Mouse (Mus musculus) small intestine, adult 2 months (tissue): Measurements from ENCODE around the gene 1110051M20Rik. TPM values are rescaled to one million over a fixed set of nuclear protein-coding genes. Genes with fewer than 3 reads are reported as not detected.

ENCODE experiments used
- H3K27ac ChIP-seq: fragments of 200-500 bp; 2 replicates; pipeline ENCODE4 v1.5.1; 2012; ENCODE audit warnings: low read depth, low read length, control low read depth, inconsistent platforms; ENCODE audit not compliant: insufficient read depth
- H3K27me3 ChIP-seq: fragments of 200-500 bp; 2 replicates; pipeline ENCODE4 v1.6.1; 2012; ENCODE audit warnings: mild to moderate bottlenecking, moderate library complexity, low read length, inconsistent platforms; ENCODE audit not compliant: control insufficient read depth, insufficient read depth
- H3K36me3 ChIP-seq: fragments of 200-500 bp; 2 replicates; pipeline ENCODE4 v1.6.1; 2012; ENCODE audit warnings: mild to moderate bottlenecking, low read length, control low read depth, inconsistent platforms; ENCODE audit not compliant: control insufficient read depth, insufficient read depth
- H3K4me1 ChIP-seq: fragments of 200-500 bp; 2 replicates; pipeline ENCODE4 v1.6.1; 2012; ENCODE audit warnings: low read length, inconsistent platforms, mixed read lengths; ENCODE audit not compliant: control insufficient read depth, insufficient read depth, insufficient read length
- H3K4me3 ChIP-seq: fragments of 200-500 bp; 2 replicates; pipeline ENCODE4 v1.5.1; 2012; ENCODE audit warnings: low read depth, mild to moderate bottlenecking, control low read depth, inconsistent platforms, low read length, moderate library complexity
- CTCF ChIP-seq: fragments of 200-500 bp; IDR thresholded peaks from 2 replicates; pipeline ENCODE4 v1.5.1; 2012; ENCODE audit warnings: low read depth, mild to moderate bottlenecking, control low read depth, inconsistent platforms, low read length, moderate library complexity, mixed read lengths; ENCODE audit not compliant: insufficient replicate concordance, insufficient read length; ENCODE audit errors: extremely low read depth
- POLR2A ChIP-seq: fragments of 200-500 bp; IDR thresholded peaks from 2 replicates; pipeline ENCODE4 v1.6.1; 2012; ENCODE audit warnings: low read depth, mild to moderate bottlenecking, control low read depth, inconsistent platforms, low read length, moderate library complexity
- WGBS: fragments of 180-500 bp; shearing (Covaris S2); methylation state at CpG from one replicate; pipeline ENCODE4 v1.1.7; 2018; 5-methylcytosine and 5-hydroxymethylcytosine counted together
- polyA plus RNA-seq: library from polyadenylated mRNA; depleted of rRNA; stranded (reverse); fragments of >200 nt; gene quantifications from 2 replicates; pipeline ENCODE4 v1.2.3, GENCODE M21; 2012

Gene 1110051M20Rik
- polyA plus RNA-seq, 1 experiment: 3.9 TPM

DNA sequence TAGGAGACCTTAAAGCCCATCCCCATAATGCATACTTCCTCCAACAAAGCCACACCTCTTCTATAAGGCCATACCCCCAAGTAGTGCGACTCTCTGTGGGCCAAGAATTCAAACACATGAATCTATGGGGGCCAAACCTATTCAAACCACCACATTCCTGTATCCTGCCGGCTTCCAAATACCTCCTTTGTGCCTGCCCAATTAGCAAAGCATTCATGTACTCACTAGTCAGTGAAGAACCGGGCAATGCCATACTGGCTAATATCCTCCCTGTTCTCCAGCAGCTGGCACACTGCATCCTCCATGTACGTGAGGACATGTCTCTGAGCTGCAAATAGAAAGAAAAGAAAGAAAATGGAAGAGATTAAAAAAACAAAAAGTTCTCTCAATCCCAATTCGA, 22.9 kb downstream of the 1110051M20Rik start:
- TF ChIP-seq POLR2A: no peak
- TF ChIP-seq CTCF: no peak
- Histone ChIP-seq H3K4me1 (peaks cover 8% of the 10 kb centered on the region; the same call in 1 of the 2 replicates), H3K27ac (no peak overlapping the region), H3K27me3 (no peaks in the 10 kb centered on the region), H3K4me3 (no peak overlapping the region), H3K36me3 (no peaks in the 10 kb centered on the region)
- 94% methylated on average over 5 of the region's 5 CpGs for WGBS

DNA sequence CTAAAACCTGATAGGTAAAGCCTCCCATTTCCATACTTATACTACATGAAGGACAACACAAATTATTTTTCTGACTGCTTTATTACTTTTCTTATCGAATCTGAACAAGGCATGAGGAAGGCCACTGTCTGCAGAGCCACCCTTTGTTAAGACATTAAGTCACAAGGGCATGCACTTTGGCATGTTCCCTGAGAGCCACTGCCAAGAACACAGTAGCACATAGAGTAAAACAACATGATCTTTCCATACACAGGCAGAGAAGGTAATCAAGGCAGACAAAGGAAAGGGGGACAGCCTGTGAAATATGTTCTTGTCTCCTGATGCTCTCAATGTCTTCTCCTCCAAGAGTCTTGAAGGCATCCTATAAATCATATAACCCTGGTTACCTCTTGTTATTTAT, 30.7 kb downstream of the 1110051M20Rik start:
- H3K4me3 ChIP-seq: no peak overlapping the region
- no peaks in the 10 kb centered on the region for H3K36me3 ChIP-seq
- no peak overlapping the region for H3K27ac ChIP-seq
- peaks cover 2% of the 10 kb centered on the region; the same call in 1 of the 2 replicates for H3K4me1 ChIP-seq
- 34% methylated on average over 1 of the region's 1 CpGs for WGBS
- H3K27me3 ChIP-seq: no peaks in the 10 kb centered on the region
- TF ChIP-seq CTCF (no peak), POLR2A (no peak)

DNA sequence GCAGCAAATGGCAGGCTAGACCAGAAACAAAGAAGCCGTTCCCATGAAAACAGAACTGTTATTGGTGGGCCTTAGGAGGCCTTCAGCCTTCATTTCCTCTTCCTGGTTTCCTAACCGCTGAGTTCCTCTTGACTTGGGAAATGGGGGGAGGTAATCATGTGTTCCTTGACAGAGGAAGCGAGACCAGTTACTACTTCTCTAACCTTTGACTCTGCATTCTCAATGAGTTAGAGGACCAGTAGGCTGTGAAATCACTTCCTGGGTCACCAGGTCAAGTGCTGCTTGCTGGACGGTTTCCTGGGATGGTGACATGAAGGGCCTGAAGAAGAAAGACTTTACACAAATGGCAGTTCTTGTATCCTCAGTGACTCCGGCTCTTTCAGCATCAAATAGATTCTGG, 32.1 kb downstream of the 1110051M20Rik start:
- 76% methylated on average over 5 of the region's 5 CpGs for WGBS
- TF ChIP-seq POLR2A: no peak
- TF ChIP-seq CTCF: no peak
- Histone ChIP-seq H3K27me3 (no peaks in the 10 kb centered on the region), H3K36me3 (no peaks in the 10 kb centered on the region), H3K27ac (no peak overlapping the region), H3K4me1 (peaks cover 2% of the 10 kb centered on the region; the same call in 1 of the 2 replicates), H3K4me3 (no peak overlapping the region)

DNA sequence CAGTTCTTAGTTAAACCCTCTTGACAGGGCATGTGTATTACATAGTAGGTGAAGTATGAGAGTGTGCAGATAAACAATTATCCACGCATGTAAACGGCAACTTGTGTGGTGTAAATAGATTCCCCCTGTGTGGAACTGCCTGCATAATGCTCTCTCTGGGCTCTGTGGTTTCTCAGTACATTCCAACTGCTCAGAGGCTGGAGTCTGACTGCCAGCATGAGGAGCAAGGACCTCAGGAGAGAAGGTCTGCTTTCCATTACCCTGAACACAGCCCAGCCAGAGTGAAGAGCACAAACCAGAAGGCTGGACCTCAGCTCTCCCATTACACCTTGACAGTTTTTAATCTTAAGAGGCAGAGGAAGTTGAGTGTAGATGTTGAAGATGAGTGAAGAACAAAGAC, 33.0 kb downstream of the 1110051M20Rik start:
- Histone ChIP-seq H3K27ac (no peak overlapping the region), H3K4me1 (peaks cover 2% of the 10 kb centered on the region; the same call in 1 of the 2 replicates), H3K27me3 (no peaks in the 10 kb centered on the region), H3K36me3 (no peaks in the 10 kb centered on the region), H3K4me3 (no peak overlapping the region)
- TF ChIP-seq POLR2A: no peak
- no peak for TF ChIP-seq CTCF
- WGBS: 92% methylated on average over 2 of the region's 2 CpGs

DNA sequence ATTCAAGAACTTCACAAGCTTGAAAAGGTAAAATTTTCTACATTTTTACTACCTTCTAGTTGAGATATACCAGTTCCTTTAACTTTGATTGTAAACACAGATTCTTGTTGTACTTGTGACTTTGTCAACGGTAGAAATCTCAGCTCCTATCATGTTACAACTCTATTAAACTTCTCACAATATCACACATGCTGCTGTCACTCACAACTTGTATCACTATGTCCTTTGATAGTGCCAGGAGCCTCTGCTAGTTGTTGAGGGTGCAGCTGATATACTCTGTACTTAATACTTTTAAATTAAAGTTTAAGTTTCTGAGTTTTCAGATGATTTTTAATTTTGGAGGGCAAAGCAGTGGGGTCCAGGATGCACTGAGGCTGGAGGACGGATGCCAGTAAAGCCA, 36.5 kb downstream of the 1110051M20Rik start:
- H3K27me3 ChIP-seq: no peaks in the 10 kb centered on the region
- no peak overlapping the region for H3K27ac ChIP-seq
- H3K4me3 ChIP-seq: no peak overlapping the region
- H3K36me3 ChIP-seq: no peaks in the 10 kb centered on the region
- 81% methylated on average over 2 of the region's 2 CpGs for WGBS
- H3K4me1 ChIP-seq: peaks cover 2% of the 10 kb centered on the region; the same call in 1 of the 2 replicates
- no peak for TF ChIP-seq POLR2A
- no peak for TF ChIP-seq CTCF

DNA sequence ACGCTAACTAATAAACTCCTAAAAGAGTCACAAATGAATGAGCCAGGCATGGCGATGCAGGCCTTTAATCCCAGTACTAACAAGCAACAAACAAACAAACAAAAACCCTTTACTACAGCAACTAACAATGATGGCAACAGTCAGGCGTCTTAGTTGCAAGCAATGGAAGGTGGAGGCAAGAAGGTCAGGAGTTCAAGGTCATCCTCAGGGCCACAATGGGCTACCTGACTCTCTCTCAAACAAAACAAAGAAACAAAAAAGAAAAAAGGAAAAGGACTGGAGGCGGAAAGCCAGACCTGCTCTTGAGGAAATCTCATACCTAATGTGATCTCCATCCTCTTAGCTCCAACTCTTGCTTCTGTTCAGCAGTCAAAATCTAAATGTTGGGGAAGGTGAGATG, 39.4 kb downstream of the 1110051M20Rik start:
- 93% methylated on average over 4 of the region's 4 CpGs for WGBS
- Histone ChIP-seq H3K4me1 (no peaks in the 10 kb centered on the region), H3K27ac (no peak overlapping the region), H3K36me3 (no peaks in the 10 kb centered on the region), H3K4me3 (no peak overlapping the region), H3K27me3 (no peaks in the 10 kb centered on the region)
- TF ChIP-seq POLR2A: no peak
- no peak for TF ChIP-seq CTCF

DNA sequence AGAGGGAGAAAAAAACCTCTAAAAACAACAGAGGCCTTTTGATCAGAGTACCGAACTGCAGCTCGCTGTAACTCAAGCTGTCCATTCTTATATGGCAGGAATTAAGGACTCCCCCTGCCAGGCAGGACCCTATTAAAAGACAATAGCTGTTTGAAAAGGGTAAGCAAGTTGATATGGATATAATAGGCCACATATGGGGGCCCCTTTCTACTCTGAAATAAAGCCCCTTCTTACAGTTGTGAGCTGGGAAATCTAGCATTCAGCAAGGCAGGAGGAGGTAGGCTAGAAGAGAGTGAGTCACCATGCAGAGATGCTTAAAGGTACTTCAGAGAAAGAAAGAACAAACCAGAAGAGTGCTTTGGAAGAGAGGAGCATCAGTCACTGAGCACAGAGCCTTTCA, 44.8 kb downstream of the 1110051M20Rik start:
- Histone ChIP-seq H3K36me3 (no peaks in the 10 kb centered on the region), H3K4me3 (no peak overlapping the region), H3K27ac (no peak overlapping the region), H3K27me3 (no peaks in the 10 kb centered on the region), H3K4me1 (no peaks in the 10 kb centered on the region)
- 91% methylated on average over 2 of the region's 2 CpGs for WGBS
- TF ChIP-seq POLR2A (no peak), CTCF (no peak)
